Mouse (Mus musculus) cerebellum, adult 2 months (tissue): Measurements from ENCODE around the gene Tat.

ENCODE experiments used
- CTCF ChIP-seq: fragments of 200-500 bp; IDR thresholded peaks from 2 replicates; pipeline ENCODE4 v1.5.1; 2011; ENCODE audit warnings: low read depth, mild to moderate bottlenecking, control low read depth, low read length, moderate library complexity, borderline replicate concordance; ENCODE audit not compliant: insufficient read depth
- POLR2A ChIP-seq: fragments of 200-500 bp; IDR thresholded peaks from 2 replicates; pipeline ENCODE4 v1.6.1; 2011; ENCODE audit warnings: low read length, control low read depth, borderline replicate concordance; ENCODE audit not compliant: insufficient read depth

- TF ChIP-seq POLR2A (no peak), CTCF (no peak)
Measured at GRCm38 (mm10) chr8:110039216-110039615, 49.0 kb downstream of the Tat start.
